Mouse (Mus musculus) midbrain, embryonic 12.5 days (tissue): ENCODE results near the gene Nrtn. TPM values are rescaled to one million over a fixed set of nuclear protein-coding genes. Genes with fewer than 3 reads are reported as not detected.

Experiments used
- ATAC-seq: fragments of 200-750 bp; cut with Nextera tagmentation; 2 replicates; pipeline ENCODE4 v1.8.0; 2017; ENCODE audit warnings: low read depth, moderate TSS enrichment, moderate library complexity; ENCODE audit not compliant: low FRiP score
- H3K27ac ChIP-seq: fragments of 300-500 bp; sonication (generic); replicated peaks from 2 replicates; pipeline ENCODE4 v1.5.1; 2016; ENCODE audit warnings: mild to moderate bottlenecking
- H3K27me3 ChIP-seq: fragments of 300-500 bp; sonication (generic); 2 replicates; pipeline ENCODE4 v1.6.1; 2016; ENCODE audit warnings: mild to moderate bottlenecking
- H3K36me3 ChIP-seq: fragments of 300-500 bp; sonication (generic); 2 replicates; pipeline ENCODE4 v1.6.1; 2016
- H3K4me1 ChIP-seq: fragments of 300-500 bp; sonication (generic); 2 replicates; pipeline ENCODE4 v1.6.1; 2016
- H3K4me2 ChIP-seq: fragments of 300-500 bp; sonication (generic); replicated peaks from 2 replicates; pipeline ENCODE4 v1.6.1; 2016; ENCODE audit warnings: mild to moderate bottlenecking, moderate library complexity
- H3K4me3 ChIP-seq: fragments of 300-500 bp; sonication (generic); 2 replicates; pipeline ENCODE4 v1.5.1; 2016; ENCODE audit warnings: mild to moderate bottlenecking
- H3K9ac ChIP-seq: fragments of 300-500 bp; sonication (generic); replicated peaks from 2 replicates; pipeline ENCODE4 v1.6.1; 2016; ENCODE audit warnings: mild to moderate bottlenecking, moderate library complexity
- H3K9me3 ChIP-seq: fragments of 300-500 bp; sonication (generic); 2 replicates; pipeline ENCODE4 v1.6.1; 2016; ENCODE audit warnings: mild to moderate bottlenecking
- WGBS: fragments of 180-500 bp; shearing (Covaris S2); methylation state at CpG from one replicate; pipeline ENCODE4 v1.1.7; 2016; 5-methylcytosine and 5-hydroxymethylcytosine counted together
- polyA plus RNA-seq: library from polyadenylated mRNA; unstranded; fragments of >200 nt; fragmentation: Nextera tagmentation; extraction: Ambion mirVana; gene quantifications from 2 replicates; pipeline ENCODE4 v1.2.1, GENCODE M21; 2016

Gene Nrtn
- polyA plus RNA-seq, 1 experiment from 2014 or later, result 8.8 TPM

DNA sequence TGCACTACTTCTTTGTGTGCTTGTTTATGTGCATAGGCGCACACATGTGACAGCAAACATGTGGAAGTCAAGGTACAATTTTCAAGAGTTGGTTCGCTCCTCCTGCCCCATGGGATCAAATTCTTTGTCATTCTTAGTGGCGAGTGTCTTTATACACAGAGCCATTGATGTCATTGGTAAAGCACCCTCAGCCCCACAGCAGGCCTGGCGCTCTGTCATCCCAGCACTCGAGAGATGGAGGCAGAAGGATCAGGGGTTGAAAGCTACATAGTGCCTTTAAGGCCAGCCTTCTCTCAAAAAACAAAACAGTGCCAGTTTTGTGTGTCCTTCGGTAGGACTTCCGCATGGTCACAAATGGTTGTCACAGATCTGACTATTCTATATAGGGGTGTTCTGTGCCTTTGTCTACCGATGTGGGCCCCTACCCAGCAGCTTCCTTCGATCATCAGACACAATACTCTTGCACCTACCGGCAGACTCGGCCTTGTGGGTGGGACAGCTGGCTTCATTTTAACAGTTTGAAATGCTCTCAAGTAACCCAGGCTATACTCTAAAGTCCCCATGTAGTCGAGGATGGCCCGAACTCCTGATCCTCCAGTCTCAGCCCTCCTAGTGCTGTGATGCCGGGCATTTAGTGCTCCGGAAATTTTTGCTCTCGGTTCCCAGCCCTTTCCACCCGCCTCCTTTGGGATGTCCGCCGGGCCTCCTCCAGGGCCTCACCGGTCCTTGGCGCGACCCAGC, 41.2 kb downstream of the Nrtn start:
- Histone ChIP-seq H3K4me1 (peaks cover 31% of the 10 kb centered on the region), H3K9me3 (no peaks in the 10 kb centered on the region), H3K27me3 (no peaks in the 10 kb centered on the region), H3K27ac (peak overlapping the region; percentile 81), H3K4me3 (peak overlapping the region; percentile 85), H3K9ac (peak overlapping the region; percentile 69), H3K36me3 (peaks cover 23% of the 10 kb centered on the region), H3K4me2 (peak overlapping the region; percentile 83)
- 0 out of 2 replicates have a peak, but pooled peaks have one; percentile 0 for ATAC-seq
- 25% methylated on average over 22 of the region's 22 CpGs for WGBS

DNA sequence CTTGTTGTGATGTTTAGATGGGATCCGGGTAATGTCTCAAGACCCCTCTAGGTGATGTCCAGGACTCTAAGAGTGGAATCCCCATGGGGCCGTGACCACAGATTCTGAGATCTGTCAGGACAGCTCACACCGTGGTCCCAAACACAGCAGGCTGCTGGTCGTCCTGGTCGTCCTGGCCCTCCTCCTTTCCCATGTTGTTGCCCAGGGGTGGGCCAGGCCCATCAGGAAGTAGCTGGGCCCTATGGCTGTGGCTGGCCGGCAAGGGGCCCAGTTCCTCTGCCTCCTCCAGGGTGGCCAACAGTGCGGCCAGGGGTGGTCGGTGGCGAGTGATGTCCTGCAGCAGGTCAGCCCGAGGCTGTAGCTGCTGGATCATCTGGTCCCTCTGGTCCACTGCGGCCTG, 42.0 kb downstream of the Nrtn start:
- Histone ChIP-seq H3K27ac (no peak overlapping the region), H3K4me3 (no peak overlapping the region), H3K9me3 (no peaks in the 10 kb centered on the region), H3K4me2 (peak overlapping the region; percentile 83), H3K9ac (peak overlapping the region; percentile 34; the same call in 1 of the 2 replicates), H3K36me3 (peaks cover 25% of the 10 kb centered on the region), H3K27me3 (no peaks in the 10 kb centered on the region), H3K4me1 (peaks cover 31% of the 10 kb centered on the region)
- no peak for ATAC-seq
- WGBS, result 64% methylated on average over 11 of the region's 11 CpGs

DNA sequence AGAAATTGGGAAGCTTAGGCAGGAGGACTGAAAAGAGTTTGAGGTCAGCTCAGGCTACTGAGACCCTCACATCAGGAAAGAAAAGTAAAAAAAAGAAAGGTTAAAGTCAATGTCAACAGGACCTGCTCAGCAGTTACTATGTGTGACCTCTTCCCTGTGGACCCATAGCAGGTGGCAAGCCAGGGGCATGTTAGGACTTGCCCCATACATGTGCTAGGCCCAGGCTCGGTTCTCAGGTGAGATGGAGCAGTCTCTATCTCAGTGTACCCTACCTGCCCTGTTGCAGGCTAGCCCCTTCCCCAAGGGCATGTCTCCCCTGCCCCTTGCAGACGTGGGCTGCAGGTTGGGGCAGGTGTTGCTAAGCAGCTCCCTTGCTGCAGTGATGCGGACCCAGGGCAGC, 47.6 kb downstream of the Nrtn start:
- no peak for ATAC-seq
- peaks cover 81% of the 10 kb centered on the region for H3K36me3 ChIP-seq
- H3K27ac ChIP-seq, result no peak overlapping the region
- no peak overlapping the region for H3K4me3 ChIP-seq
- 90% methylated on average over 3 of the region's 3 CpGs for WGBS
- H3K4me1 ChIP-seq, result no peaks in the 10 kb centered on the region
- no peak overlapping the region for H3K4me2 ChIP-seq
- H3K9ac ChIP-seq, result no peak overlapping the region
- no peaks in the 10 kb centered on the region for H3K27me3 ChIP-seq
- no peaks in the 10 kb centered on the region for H3K9me3 ChIP-seq

DNA sequence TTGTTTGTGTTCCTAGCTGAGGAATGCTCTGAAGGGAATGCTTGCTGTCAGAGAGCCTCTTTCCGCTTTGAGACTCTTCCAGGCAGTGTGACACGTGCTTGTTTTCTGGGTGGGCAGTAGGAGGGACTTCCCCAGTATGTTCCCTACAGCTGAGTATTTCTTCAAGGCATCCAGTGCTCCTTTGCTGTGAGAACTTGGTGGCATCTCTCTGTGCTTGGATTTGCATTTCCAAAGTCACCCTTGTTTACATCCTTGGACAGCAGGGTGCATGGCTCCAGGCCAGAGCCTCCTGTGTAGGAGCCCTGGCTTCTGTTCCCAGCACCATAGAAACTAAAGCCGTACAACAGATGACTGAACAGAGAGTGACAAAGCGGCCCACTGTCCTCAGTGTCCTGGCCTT, 48.6 kb downstream of the Nrtn start:
- 79% methylated on average over 4 of the region's 4 CpGs for WGBS
- H3K36me3 ChIP-seq, result peaks cover 91% of the 10 kb centered on the region

DNA sequence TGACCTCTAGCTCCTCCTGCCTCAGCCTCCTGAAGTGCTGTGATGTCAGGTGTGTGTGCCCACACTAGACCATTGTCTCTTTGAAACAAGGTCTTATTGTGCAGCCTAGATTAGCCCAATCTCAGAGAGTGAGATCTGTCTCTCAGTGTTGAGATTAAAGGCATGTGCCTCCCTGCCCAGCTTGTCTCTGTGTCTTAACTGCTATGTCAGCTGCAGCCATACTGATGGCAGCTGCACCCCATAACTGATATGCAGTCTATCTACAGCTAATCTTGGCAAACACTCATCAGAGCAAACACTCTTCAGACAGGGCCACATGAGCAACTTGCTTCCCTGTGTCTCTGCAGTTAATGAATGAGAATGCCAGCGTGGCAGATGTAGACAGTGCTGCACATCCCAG, 50.8 kb downstream of the Nrtn start:
- no peaks in the 10 kb centered on the region for H3K27me3 ChIP-seq
- WGBS, result 94% methylated on average over 1 of the region's 1 CpGs
- H3K9me3 ChIP-seq, result no peaks in the 10 kb centered on the region
- ATAC-seq, result no peak
- H3K36me3 ChIP-seq, result peaks cover 99% of the 10 kb centered on the region
- H3K9ac ChIP-seq, result no peak overlapping the region
- H3K4me2 ChIP-seq, result no peak overlapping the region
- H3K4me1 ChIP-seq, result no peaks in the 10 kb centered on the region
- no peak overlapping the region for H3K27ac ChIP-seq
- H3K4me3 ChIP-seq, result no peak overlapping the region

More for the DNA sequence above, 48.6 kb downstream of the Nrtn start:
- no peaks in the 10 kb centered on the region for H3K9me3 ChIP-seq
- no peak overlapping the region for H3K9ac ChIP-seq
- no peak overlapping the region for H3K4me3 ChIP-seq
- H3K27ac ChIP-seq, result no peak overlapping the region
- no peaks in the 10 kb centered on the region for H3K27me3 ChIP-seq
- no peaks in the 10 kb centered on the region for H3K4me1 ChIP-seq
- ATAC-seq, result no peak
- H3K4me2 ChIP-seq, result no peak overlapping the region

DNA sequence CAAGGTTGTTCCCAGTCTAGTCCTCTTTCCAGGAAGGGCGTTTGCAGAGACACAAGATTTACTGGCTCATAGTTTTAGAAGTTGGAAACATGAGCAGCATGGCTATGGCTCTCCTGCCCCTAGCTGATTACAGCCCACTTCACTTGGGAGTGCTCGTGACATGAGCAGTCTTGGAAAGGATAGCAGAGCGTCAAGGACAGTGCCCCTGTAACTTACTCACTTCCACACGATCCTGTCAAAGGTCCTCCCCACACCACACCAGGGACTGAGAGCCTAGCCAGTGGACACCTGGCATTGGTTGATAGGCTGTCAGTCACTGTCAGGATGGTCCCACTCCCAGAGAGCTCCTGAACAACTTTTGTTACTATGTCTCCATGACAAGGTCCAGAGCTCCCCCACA, 54.3 kb downstream of the Nrtn start:
- 92% methylated on average over 4 of the region's 4 CpGs for WGBS
- H3K9ac ChIP-seq, result no peak overlapping the region
- H3K27ac ChIP-seq, result no peak overlapping the region
- H3K4me3 ChIP-seq, result no peak overlapping the region
- H3K27me3 ChIP-seq, result no peaks in the 10 kb centered on the region
- H3K9me3 ChIP-seq, result no peaks in the 10 kb centered on the region
- no peaks in the 10 kb centered on the region for H3K4me1 ChIP-seq
- no peak for ATAC-seq
- H3K36me3 ChIP-seq, result peaks cover 99% of the 10 kb centered on the region
- H3K4me2 ChIP-seq, result no peak overlapping the region

Other genes with a start within 250 kb of the Nrtn start
- gene Znrf4, start 245.1 kb downstream of the Nrtn start, polyA plus RNA-seq, result not detected in 2 replicates
- gene Gm20219, start 203.1 kb downstream of the Nrtn start, polyA plus RNA-seq, result 1.6 and 1.9 TPM in 2 replicates
- 94.7 and 107 TPM in 2 replicates for gene Safb2, start 172.9 kb downstream of the Nrtn start, polyA plus RNA-seq
- gene Safb, start 172.7 kb downstream of the Nrtn start, polyA plus RNA-seq, result 168 and 177 TPM in 2 replicates
- gene 2410015M20Rik, start 147.8 kb downstream of the Nrtn start, polyA plus RNA-seq, result 174 and 178 TPM in 2 replicates
- 1,173 and 1,210 TPM in 2 replicates for gene Rpl36, start 144.1 kb downstream of the Nrtn start, polyA plus RNA-seq
- gene Lonp1, start 130.6 kb downstream of the Nrtn start, polyA plus RNA-seq, result 52.1 TPM in 2 replicates
- 0.80 and 1.1 TPM in 2 replicates for gene Catsperd, start 129.4 kb downstream of the Nrtn start, polyA plus RNA-seq
- 109 and 115 TPM in 2 replicates for gene Ranbp3, start 84.2 kb downstream of the Nrtn start, polyA plus RNA-seq
- gene Ndufa11, start 39.8 kb downstream of the Nrtn start, polyA plus RNA-seq, result 325 and 338 TPM in 2 replicates
- 15.4 and 18.2 TPM in 2 replicates for gene Vmac, start 39.5 kb downstream of the Nrtn start, polyA plus RNA-seq
- gene Dus3l, start 7.2 kb upstream of the Nrtn start, polyA plus RNA-seq, result 48.7 and 53.9 TPM in 2 replicates
- 2.0 TPM in 2 replicates for gene Prr22, start 12.7 kb upstream of the Nrtn start, polyA plus RNA-seq
- 6.3 and 8.2 TPM in 2 replicates for gene Rfx2, start 73.5 kb upstream of the Nrtn start, polyA plus RNA-seq
- not detected in 2 replicates for gene Acsbg2, start 116.9 kb upstream of the Nrtn start, polyA plus RNA-seq
- gene 1700061G19Rik, start 117.9 kb upstream of the Nrtn start, polyA plus RNA-seq, result 0.50 and 0.63 TPM in 2 replicates
- 102 and 104 TPM in 2 replicates for gene Mllt1, start 177.9 kb upstream of the Nrtn start, polyA plus RNA-seq
- gene Acer1, start 224.6 kb upstream of the Nrtn start, polyA plus RNA-seq, result not detected in 2 replicates
- 130 and 137 TPM in 2 replicates for gene Clpp, start 232.8 kb upstream of the Nrtn start, polyA plus RNA-seq
- 31.2 and 33.7 TPM in 2 replicates for gene Alkbh7, start 239.8 kb upstream of the Nrtn start, polyA plus RNA-seq
- gene Pspn, start 242.5 kb upstream of the Nrtn start, polyA plus RNA-seq, result 0.87 TPM in 1 of 2 replicates, not detected in the other